Mouse (Mus musculus): ENCODE results near the gene Tctn3. TPM values are rescaled to one million over a fixed set of nuclear protein-coding genes. Genes with fewer than 3 reads are reported as not detected.
A peak's percentile ranks its signal among the peaks of the same experiment; 100 is the strongest.

Gene Tctn3
- polyA plus RNA-seq (2016; fragmentation: Nextera tagmentation; extraction: Ambion mirVana): 12.2 and 13.7 TPM in 2 replicates

- Histone ChIP-seq H3K36me3 (peaks cover 29% of the 10 kb centered on the region), H3K4me1 (replicated peaks) (peaks cover 11% of the 10 kb centered on the region), H3K27ac (peak within 1 kb of the TSS; percentile 89), H3K4me3 (peak within 1 kb of the TSS; percentile 88), H3K27me3 (ENCODE audit: insufficient read depth, poor library complexity, severe bottlenecking) (no peaks in the 10 kb centered on the region), H3K9me3 (no peaks in the 10 kb centered on the region)
- peak; percentile 99 for DNase-seq (ENCODE audit: low spot score)
- under 1% methylated on average over 45 of the region's 45 CpGs for WGBS
Observed at GRCm38 (mm10) chr19:40611830-40612506, at the start of gene Tctn3, which contains the start of gene Entpd1. Gene Tctn3 (minus strand): TSS chr19:40612233. Gene Entpd1 (plus strand): TSS chr19:40612366.

DNA sequence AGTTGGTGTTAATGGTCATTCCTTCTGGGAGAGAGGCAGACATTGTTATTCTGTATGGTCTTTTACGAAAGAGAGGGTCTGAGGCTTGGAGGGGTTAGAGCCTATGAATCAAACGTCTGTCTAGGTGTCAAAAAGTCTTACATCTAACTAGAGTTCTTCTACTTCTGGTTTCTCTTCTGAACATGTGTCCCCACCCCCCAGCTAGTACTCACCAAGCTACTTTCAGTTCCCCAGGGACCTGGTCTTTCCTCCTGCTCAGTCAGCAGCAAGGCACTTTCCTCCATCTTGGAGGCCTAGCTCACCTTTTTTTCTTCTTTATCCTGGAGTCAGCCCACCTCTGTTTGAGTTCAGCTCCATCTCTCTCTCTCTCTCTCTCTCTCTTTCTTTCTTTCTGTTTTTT, 49.1 kb upstream of the Tctn3 start:
- H3K27ac ChIP-seq: no peak overlapping the region
- no peaks in the 10 kb centered on the region for H3K9me3 ChIP-seq
- no peaks in the 10 kb centered on the region for H3K36me3 ChIP-seq
- DNase-seq (ENCODE audit: low spot score): no peak
- H3K27me3 ChIP-seq (ENCODE audit: insufficient read depth, poor library complexity, severe bottlenecking): peaks cover 6% of the 10 kb centered on the region
- WGBS: 89% methylated on average over 2 of the region's 2 CpGs
- peaks cover 22% of the 10 kb centered on the region for H3K4me1 ChIP-seq (replicated peaks)
- peak overlapping the region; percentile 53; the same call in 1 of the 2 replicates for H3K4me3 ChIP-seq

- H3K4me3 ChIP-seq: peak overlapping the region; percentile 53
- DNase-seq (ENCODE audit: low spot score): no peak
- peaks cover 6% of the 10 kb centered on the region for H3K27me3 ChIP-seq (ENCODE audit: insufficient read depth, poor library complexity, severe bottlenecking)
- WGBS: 11% methylated on average over 9 of the region's 9 CpGs
- no peaks in the 10 kb centered on the region for H3K36me3 ChIP-seq
- peaks cover 22% of the 10 kb centered on the region for H3K4me1 ChIP-seq (replicated peaks)
- H3K9me3 ChIP-seq: no peaks in the 10 kb centered on the region
- peak overlapping the region; percentile 84 for H3K27ac ChIP-seq
Observed at GRCm38 (mm10) chr19:40660510-40660909, 48.5 kb upstream of the Tctn3 start.

DNA sequence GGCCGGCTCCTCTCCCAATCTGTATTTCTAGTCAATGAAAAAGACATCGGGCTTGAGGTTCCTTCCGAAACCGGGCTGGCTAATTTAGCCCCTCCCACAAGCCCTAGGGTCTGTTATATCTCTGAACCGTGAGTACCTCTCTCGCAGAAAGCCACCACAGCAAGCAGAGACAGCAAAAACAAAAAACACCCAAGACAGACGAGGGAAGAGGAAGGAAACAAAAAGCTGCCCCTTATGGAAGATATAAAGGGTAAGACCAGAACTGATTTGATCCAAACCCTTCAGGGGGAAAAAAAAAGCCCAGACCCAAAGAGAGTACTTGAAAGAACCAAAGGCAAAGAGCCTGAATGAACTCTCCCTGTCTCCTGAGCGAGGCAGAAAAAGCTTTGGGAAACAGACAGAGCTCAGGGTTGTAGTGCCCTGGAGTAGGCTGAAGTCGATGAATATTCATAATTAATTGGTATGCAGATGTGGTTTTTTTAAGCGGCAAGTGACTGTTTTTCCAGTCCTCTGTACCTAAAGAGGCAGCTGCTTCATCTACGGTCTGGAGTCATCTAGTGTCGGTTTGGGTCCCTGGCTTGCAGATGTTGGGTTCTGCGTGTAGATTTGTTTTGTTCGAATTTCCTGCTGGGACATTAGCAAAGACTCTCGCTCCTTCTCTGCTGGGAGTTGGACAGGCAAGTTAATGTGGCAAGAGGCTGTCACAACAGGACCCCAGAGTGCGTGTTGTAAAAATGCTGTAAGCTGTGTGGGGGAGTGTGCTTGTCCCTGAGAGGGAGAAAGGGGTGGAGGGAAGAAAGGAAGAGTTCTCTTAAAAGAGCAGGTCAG, 47.8 kb upstream of the Tctn3 start:
- peaks cover 22% of the 10 kb centered on the region for H3K4me1 ChIP-seq (replicated peaks)
- no peaks in the 10 kb centered on the region for H3K36me3 ChIP-seq
- WGBS: 1% methylated on average over 16 of the region's 16 CpGs
- H3K27ac ChIP-seq: peak overlapping the region; percentile 84
- H3K4me3 ChIP-seq: peak overlapping the region; percentile 53
- H3K27me3 ChIP-seq (ENCODE audit: insufficient read depth, poor library complexity, severe bottlenecking): peaks cover 6% of the 10 kb centered on the region
- no peaks in the 10 kb centered on the region for H3K9me3 ChIP-seq
- peak; percentile 43 for DNase-seq (ENCODE audit: low spot score)

DNA sequence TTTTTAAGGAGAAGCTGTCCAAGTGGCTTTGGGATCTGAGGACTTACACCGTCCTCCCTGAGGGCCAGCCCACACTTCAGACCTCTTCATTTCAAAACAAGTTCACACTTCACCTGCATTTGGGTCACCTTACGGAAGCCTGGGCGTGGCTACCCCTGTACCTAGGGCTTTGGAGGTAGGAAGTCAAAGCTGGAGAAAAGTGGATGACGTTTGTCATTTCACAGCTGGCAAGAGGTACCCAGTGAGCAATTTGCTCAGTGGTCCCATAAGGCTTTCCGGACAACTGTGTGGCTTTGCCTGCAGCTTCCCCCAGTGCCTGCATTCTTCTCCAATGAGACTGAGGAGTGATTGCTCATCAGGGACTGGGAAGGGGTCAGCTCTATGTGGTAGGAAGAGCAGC, 46.9 kb upstream of the Tctn3 start:
- H3K4me1 ChIP-seq (replicated peaks): peaks cover 22% of the 10 kb centered on the region
- no peak overlapping the region for H3K27ac ChIP-seq
- H3K36me3 ChIP-seq: no peaks in the 10 kb centered on the region
- H3K9me3 ChIP-seq: no peaks in the 10 kb centered on the region
- H3K4me3 ChIP-seq: no peak overlapping the region
- H3K27me3 ChIP-seq (ENCODE audit: insufficient read depth, poor library complexity, severe bottlenecking): peaks cover 6% of the 10 kb centered on the region
- no peak for DNase-seq (ENCODE audit: low spot score)
- 53% methylated on average over 5 of the region's 5 CpGs for WGBS

DNA sequence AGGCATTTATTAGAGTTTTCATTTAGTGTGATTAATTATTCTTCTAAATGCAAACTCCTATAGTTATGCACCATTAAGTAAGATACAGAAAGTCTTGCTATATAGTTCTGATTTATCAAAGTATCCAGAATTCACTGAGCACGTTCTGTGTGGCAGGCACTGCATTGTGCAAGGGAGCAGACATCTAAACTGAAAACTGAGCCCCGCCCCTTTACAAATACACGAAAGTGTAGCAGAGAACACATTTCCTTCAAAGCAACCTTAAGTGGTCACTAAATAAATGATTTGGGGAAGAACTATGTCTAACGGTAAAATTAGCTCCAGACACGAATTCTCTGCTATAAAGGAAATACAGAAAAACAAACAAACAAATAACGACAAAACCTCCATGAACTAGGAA, 46.2 kb upstream of the Tctn3 start:
- WGBS: 75% methylated on average over 6 of the region's 6 CpGs
- H3K4me1 ChIP-seq (replicated peaks): peaks cover 22% of the 10 kb centered on the region
- peaks cover 6% of the 10 kb centered on the region for H3K27me3 ChIP-seq (ENCODE audit: insufficient read depth, poor library complexity, severe bottlenecking)
- no peaks in the 10 kb centered on the region for H3K9me3 ChIP-seq
- no peak overlapping the region for H3K27ac ChIP-seq
- H3K36me3 ChIP-seq: no peaks in the 10 kb centered on the region
- DNase-seq (ENCODE audit: low spot score): no peak
- H3K4me3 ChIP-seq: no peak overlapping the region

- DNase-seq (ENCODE audit: low spot score): no peak
Observed at GRCm38 (mm10) chr19:40656207-40656606, 44.2 kb upstream of the Tctn3 start.

GRCm38 (mm10) chr19:40650090-40650489, 38.1 kb upstream of the Tctn3 start:
- no peak overlapping the region for H3K27ac ChIP-seq
- no peaks in the 10 kb centered on the region for H3K9me3 ChIP-seq
- no peak overlapping the region for H3K4me3 ChIP-seq
- H3K36me3 ChIP-seq: no peaks in the 10 kb centered on the region
- H3K27me3 ChIP-seq (ENCODE audit: insufficient read depth, poor library complexity, severe bottlenecking): no peaks in the 10 kb centered on the region
- H3K4me1 ChIP-seq (replicated peaks): peaks cover 11% of the 10 kb centered on the region; the same call in 1 of the 2 replicates
- whole genome bisulfite sequencing: 81% methylated on average over 5 of the region's 5 CpGs
- no peak for DNase-seq (ENCODE audit: low spot score)

More at GRCm38 (mm10) chr19:40656207-40656606, 44.2 kb upstream of the Tctn3 start:
- no peaks in the 10 kb centered on the region for H3K36me3 ChIP-seq
- peaks cover 27% of the 10 kb centered on the region for H3K4me1 ChIP-seq (replicated peaks)
- no peak overlapping the region for H3K27ac ChIP-seq
- no peak overlapping the region for H3K4me3 ChIP-seq
- H3K27me3 ChIP-seq (ENCODE audit: insufficient read depth, poor library complexity, severe bottlenecking): peaks cover 6% of the 10 kb centered on the region
- H3K9me3 ChIP-seq: no peaks in the 10 kb centered on the region
- WGBS: 85% methylated on average over 5 of the region's 5 CpGs

GRCm38 (mm10) chr19:40647319-40648158, 35.5 kb upstream of the Tctn3 start:
- WGBS: 65% methylated on average over 9 of the region's 9 CpGs
- no peaks in the 10 kb centered on the region for H3K27me3 ChIP-seq (ENCODE audit: insufficient read depth, poor library complexity, severe bottlenecking)
- H3K4me3 ChIP-seq: no peak overlapping the region
- H3K4me1 ChIP-seq (replicated peaks): peaks cover 11% of the 10 kb centered on the region; the same call in 1 of the 2 replicates
- no peaks in the 10 kb centered on the region for H3K9me3 ChIP-seq
- no peak overlapping the region for H3K27ac ChIP-seq
- DNase-seq (ENCODE audit: low spot score): no peak
- no peaks in the 10 kb centered on the region for H3K36me3 ChIP-seq

DNA sequence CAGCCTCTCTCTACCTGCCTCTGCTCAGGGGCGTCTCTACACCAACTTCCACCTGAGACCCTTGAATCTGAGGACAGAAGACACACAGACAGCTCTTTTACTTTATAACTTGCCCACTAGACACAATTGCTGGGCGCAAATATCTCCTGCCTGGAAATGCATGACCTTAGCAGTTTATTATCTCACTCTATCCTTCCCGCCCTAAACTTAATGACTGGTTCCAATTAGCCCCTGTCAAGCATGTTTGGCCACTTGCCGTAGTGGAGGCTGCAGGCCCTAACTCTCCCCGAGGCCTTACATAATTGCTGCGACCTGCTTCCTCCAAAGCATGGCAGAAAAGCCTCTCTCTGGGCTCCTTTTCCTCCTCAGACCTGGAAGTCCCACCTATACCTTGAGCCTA, 34.3 kb upstream of the Tctn3 start:
- no peak for DNase-seq (ENCODE audit: low spot score)
- Histone ChIP-seq H3K36me3 (no peaks in the 10 kb centered on the region), H3K27me3 (ENCODE audit: insufficient read depth, poor library complexity, severe bottlenecking) (no peaks in the 10 kb centered on the region), H3K4me1 (replicated peaks) (peaks cover 7% of the 10 kb centered on the region; the same call in 1 of the 2 replicates), H3K4me3 (no peak overlapping the region), H3K27ac (no peak overlapping the region), H3K9me3 (no peaks in the 10 kb centered on the region)
- WGBS: 69% methylated on average over 6 of the region's 6 CpGs

- no peak overlapping the region for H3K4me3 ChIP-seq
- peaks cover 4% of the 10 kb centered on the region; the same call in 1 of the 2 replicates for H3K4me1 ChIP-seq (replicated peaks)
- WGBS: 86% methylated on average over 1 of the region's 1 CpGs
- no peak for DNase-seq (ENCODE audit: low spot score)
- no peaks in the 10 kb centered on the region for H3K9me3 ChIP-seq
- no peaks in the 10 kb centered on the region for H3K27me3 ChIP-seq (ENCODE audit: insufficient read depth, poor library complexity, severe bottlenecking)
- H3K27ac ChIP-seq: no peak overlapping the region
- no peaks in the 10 kb centered on the region for H3K36me3 ChIP-seq
Observed at GRCm38 (mm10) chr19:40643846-40644245, 31.8 kb upstream of the Tctn3 start.

DNA sequence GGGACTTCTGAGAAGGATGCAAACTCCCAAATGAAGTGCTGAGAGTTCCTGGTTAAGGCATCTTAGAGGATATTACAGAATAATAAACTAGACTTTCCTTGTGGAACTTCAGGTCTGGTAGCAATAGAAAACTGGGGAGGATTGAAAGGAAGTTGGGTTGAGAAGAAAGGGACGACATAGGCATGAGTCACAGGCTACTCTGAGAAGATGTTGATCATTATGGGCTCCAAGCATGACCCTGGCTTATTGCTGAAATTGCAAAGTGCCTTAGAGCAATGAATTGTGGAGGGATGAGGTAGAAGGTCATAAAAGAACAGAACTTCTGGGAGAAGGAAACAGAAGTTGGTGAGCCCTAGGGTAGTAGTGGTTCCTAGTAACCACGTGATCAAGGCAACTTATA, 28.8 kb upstream of the Tctn3 start:
- no peak overlapping the region for H3K4me3 ChIP-seq
- no peaks in the 10 kb centered on the region for H3K27me3 ChIP-seq (ENCODE audit: insufficient read depth, poor library complexity, severe bottlenecking)
- 86% methylated on average over 2 of the region's 2 CpGs for WGBS
- no peak overlapping the region for H3K27ac ChIP-seq
- DNase-seq (ENCODE audit: low spot score): no peak
- no peaks in the 10 kb centered on the region for H3K9me3 ChIP-seq
- no peaks in the 10 kb centered on the region for H3K4me1 ChIP-seq (replicated peaks)
- H3K36me3 ChIP-seq: no peaks in the 10 kb centered on the region
